Mouse (Mus musculus): ENCODE results near the gene Tnks1bp1.

The Tnks1bp1 gene

DNA sequence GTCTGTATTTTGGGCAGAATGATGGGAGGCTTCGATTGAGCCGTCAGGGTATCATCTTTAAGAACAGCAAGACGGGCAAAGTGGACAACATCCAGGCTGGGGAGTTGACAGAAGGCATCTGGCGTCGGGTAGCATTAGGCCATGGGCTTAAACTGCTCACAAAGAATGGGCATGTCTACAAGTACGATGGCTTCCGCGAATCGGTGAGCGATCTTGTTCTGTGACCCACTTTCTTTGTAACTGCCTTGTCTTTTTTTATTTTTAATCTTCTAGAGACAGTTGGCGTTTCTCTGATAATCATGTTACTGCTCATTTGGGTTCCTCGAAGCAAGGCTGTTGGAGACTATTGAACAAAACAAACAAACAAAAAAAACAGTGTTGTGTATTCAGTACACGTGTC, 9.5 kb upstream of the Tnks1bp1 start:
- DNase-seq (ENCODE audit: low read depth, low spot score) = no peak

DNA sequence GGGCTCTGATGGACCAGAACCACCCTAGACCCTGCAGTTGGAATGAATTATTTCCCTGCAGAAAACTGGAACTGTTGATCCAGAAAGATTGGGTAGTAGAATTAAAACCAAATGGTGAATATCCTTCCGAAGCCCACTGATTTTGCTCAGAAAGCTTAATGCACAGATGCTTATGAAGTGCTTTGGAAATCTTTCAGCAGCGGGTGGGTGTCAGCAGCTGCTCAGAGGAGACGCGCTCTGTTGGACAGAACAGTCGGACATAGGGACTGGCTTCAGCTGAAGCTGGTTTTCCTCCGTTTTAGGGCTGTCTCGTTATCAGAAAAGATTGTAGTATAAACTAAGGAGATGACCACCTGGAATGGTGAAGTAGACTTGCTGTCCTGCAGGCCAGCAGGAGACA, 4.2 kb upstream of the Tnks1bp1 start:
- DNase-seq (ENCODE audit: low read depth, low spot score) = no peak

DNA sequence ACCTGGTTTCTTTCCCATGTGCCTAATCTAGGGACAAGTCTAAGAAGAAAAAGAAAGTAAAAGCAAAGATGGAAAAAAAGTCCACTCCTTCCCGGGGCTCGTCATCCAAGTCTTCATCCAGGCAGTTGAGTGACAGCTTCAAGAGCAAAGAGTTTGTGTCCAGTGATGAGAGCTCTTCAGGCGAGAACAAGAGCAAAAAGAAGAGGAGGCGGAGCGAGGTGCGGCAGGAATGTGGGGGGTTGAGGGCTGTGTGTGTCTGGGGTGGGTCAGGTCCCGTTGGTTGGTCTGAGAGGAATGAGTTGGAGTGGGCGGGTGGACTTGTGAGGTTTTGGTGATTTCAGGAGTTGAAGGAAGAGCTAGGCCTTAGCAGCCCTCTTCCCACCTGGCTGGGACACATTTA, 1.6 kb upstream of the Tnks1bp1 start:
- peak; percentile 63 for DNase-seq (ENCODE audit: low read depth, low spot score)

DNA sequence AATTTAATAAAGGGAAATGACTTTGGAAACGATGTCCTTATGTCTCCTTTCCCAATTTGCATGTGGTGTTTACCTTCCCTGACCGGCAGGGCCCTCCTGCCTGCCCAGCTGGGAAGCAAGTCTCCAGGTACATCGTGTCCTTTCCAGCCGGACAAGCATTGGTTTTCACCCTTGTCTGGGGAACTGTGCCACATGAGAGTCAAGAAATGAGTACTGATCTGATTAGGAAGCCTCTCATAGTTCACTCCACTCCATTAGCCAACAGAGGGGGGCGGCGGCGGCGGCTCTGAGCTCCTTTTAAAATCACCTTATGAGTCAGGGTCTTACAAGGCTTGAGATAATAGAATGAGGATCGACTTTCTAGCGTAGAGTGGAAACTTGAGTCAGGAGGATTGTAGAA, 741 bp upstream of the Tnks1bp1 start:
- DNase-seq (ENCODE audit: low read depth, low spot score) = no peak

GRCm38 (mm10) chr2:85048168-85048751, 438 bp downstream of the Tnks1bp1 start:
- peak; percentile 53 for DNase-seq (ENCODE audit: low read depth, low spot score)

DNA sequence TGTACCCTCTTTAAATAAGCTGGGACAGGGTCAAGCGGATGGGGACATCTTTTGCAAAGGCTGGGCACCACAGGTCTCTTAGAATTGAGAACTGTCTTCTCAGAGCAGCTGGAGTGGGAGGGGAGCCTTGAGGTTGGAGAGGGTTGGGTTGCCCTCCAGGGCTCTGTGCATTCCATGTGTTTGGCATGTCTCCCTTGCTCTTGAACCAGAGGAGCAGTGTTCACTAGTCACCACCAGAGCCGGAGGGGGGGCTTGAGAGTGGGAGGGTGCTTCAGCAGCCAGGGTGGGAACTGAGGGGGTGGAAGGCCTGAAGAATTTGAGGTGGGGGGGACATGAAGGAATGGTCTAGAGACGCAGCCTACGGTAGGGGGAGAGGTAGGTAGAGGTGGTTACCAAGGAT, 1.5 kb downstream of the Tnks1bp1 start:
- DNase-seq (ENCODE audit: low read depth, low spot score) = no peak

- DNase-seq (ENCODE audit: low read depth, low spot score) = peak; percentile 78
These were observed 2.3 kb downstream of the Tnks1bp1 start for GRCm38 (mm10) chr2:85050001-85050634.

DNA sequence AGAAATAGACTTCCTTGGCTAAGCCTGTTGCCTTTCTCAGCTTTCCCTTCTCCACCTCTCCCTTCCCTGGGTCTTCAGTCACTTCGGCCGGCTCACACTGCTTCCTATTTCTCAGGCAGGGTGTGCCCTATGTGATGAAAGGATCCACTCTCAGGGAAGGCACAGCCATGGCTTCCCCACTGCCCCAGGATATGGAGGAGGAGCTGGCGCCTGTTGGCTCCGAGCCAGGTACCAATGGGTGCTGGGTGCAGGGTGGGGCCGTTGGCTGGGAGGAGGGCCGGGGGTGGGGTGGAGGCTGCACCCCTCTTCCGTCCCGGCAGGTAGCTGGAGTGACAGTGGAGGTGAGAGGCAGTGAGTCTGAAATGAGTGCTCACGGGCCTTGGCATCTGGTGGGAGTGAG, 2.9 kb downstream of the Tnks1bp1 start:
- DNase-seq (ENCODE audit: low read depth, low spot score) = no peak

DNA sequence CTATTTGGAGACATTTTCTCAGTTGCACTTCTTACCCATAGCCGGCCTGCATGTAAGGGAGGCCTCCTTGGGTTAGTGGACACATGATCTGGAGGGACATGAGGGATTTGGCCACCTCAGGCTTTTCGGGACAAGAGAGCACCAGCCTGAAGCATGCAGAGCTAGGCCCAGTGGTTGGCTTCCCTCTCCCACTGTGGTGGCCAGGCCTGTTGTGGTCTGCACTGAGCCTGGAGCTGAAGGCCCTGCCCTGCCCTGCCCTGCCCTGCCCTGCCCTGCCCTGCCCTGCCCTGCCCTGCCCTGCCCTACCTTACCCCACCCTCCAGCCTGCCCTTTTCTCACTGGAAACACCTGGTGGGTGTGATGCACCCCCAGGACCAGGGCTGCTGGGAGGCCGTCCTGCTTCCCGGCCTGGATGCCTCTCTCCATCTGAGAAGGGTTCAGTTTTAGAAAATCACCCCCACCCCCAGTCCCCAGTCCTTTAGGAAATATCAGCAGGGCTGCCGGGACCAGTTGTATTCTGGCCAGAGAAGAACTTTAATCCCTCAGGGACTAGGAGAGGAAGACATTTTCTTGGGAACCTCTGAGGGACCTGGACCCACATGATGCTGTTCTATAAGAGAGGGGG, 5.5 kb downstream of the Tnks1bp1 start:
- DNase-seq (ENCODE audit: low read depth, low spot score) = no peak

GRCm38 (mm10) chr2:85056711-85057110, 8.9 kb downstream of the Tnks1bp1 start:
- no peak for DNase-seq (ENCODE audit: low read depth, low spot score)

DNA sequence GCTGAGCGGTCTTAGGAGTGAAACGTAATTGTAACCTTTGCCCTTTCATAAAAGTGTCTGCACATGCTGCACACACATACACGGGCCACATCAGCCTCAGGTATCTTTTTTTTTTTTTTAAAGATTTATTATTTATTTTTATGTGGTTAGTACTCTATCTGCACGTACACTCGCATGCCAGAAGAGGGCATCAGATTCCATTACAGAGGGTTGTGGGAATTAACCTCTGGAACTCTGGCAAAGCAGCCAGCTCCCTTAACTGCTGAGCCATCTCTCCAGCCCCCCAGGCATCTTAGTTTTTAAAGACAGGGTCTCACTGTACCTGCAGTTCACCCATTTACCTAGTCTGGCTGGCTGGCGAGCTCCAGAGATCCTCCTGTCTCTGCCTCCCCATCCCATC, 11.9 kb downstream of the Tnks1bp1 start:
- peak; percentile 47 for DNase-seq (ENCODE audit: low read depth, low spot score)

GRCm38 (mm10) chr2:85060591-85061060, 12.8 kb downstream of the Tnks1bp1 start:
- peak; percentile 86 for DNase-seq (ENCODE audit: low read depth, low spot score)

DNA sequence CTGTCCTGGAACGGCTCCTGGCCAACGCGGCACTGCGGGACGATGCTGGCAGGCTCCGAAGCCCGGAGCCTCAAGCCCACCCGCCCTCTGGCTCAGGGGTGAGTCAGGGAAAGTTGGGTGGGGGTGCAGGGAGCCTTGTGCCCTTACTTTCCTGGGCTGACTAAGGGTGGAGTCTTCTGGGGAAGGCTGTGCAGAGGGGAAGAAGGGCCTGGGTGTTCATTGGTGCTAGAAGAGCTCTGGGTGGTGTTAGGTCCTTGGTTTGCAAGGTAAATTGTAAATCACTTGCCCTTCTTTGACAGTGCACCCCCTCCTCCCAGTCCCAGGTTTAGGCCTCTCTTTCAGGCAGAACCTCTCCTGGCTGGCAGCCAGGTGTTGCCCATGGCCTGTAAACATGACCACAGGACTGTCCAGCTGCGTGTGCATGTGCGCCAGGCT, 13.3 kb downstream of the Tnks1bp1 start:
- DNase-seq (ENCODE audit: low read depth, low spot score) = no peak

DNA sequence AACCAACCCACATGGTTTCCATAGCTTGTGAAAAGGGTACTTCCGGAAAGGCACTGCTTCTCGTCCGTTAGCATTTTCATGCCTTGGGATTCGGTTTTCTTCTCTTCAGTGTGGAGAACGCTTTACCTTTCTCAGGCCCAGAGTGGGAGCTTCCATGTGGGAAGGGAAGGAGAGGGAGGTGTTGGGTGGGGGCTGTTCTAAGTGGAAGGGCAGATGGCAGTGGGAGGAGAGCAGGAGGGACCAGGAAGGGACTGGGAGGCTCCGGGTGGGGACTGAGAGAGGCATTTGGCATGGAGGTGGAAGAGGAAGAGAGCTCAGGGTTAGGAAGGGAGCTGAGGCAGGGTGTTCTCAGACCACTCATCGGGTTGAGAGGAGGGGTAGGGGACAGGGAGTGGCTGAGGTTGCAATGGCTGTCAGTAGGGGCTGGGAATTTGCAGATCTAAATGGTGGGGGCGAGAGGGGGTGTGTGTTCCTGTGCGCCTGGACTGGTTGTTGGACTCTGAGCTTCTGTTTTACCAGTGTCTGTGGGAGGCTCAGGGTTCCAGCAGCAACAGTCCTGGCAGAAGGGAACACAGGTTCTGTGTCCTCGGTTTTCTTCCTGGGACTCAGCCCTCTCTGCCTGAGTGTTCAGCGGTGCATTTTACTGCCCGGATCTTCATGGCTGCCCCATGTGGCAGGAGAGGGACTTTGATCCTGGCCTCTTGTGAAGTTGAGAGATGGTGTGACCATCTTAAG, 17.5 kb downstream of the Tnks1bp1 start:
- DNase-seq (ENCODE audit: low read depth, low spot score) = no peak

DNA sequence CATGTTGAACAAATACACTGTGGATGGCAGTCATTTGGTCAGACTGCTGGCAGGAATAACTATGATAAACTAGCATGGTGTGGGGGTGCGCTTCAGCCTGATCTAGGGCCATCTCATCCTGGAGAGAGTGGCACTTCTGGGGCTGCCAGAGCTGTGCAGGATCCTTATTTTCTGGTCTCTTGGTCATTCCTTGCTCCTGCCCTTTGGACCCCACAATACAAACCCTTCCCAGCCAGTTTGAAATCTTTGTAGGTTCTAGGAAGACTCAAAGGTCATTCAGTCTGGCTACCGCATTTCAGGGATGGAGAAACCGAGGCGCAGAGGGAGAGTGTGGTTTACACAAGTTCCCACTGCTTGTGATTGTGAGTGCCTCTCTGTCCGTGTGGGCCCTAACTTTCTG, 19.1 kb downstream of the Tnks1bp1 start:
- no peak for DNase-seq (ENCODE audit: low read depth, low spot score)

DNA sequence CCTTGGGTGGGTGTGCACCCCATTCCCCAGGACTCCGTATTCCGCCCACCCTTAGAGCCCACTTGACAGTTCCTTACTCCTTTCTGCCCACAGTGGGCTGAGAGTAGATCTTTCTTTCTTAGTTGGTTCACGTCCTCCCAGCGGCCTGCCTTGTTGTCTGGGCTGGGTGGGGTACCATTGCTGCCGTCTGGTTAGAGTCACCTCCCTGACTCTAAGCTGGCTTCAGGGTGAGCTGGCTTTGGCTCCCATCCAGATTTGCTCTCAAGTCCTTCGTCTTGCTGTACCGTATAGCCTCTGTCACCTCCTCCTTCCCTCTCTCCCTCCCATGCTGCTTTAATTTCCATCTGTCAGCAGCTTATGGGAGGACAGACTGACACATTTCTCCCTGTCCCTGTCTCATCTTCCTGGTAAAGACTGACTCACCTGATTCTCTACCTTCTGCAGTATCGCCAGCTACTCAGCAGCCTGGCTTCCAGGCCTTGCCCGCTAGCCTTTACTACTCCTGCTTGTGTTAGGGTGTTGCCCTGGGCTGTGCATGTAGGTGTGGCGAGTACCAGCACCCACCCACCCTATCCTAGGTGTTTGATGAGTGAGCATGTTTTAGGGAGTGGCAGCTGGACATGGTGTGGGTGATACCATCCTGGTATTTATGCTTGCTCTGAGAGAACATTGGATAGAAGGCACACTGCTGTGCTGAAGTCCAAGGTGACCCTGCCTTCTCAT, 20.2 kb downstream of the Tnks1bp1 start:
- DNase-seq (ENCODE audit: low read depth, low spot score) = no peak

GRCm38 (mm10) chr2:85068626-85069025, 20.8 kb downstream of the Tnks1bp1 start:
- no peak for DNase-seq (ENCODE audit: low read depth, low spot score)

DNA sequence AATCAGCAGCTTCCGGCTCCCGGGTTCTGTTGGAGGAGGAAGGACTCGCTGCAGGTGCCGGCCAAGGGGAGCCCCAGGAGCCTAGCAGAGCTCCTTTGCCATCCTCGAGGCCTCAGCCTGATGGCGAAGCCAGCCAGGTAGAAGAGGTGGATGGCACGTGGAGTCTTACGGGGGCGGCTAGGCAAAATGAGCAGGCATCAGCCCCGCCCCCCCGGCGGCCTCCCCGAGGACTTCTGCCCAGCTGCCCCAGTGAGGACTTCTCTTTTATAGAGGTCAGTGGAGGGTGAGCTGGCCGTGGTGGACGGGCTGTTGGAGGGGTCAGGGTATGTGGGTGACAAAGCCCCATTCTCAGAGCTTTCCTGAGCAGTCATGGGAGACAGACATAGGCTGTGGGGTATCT, 22.3 kb downstream of the Tnks1bp1 start:
- no peak for DNase-seq (ENCODE audit: low read depth, low spot score)

DNA sequence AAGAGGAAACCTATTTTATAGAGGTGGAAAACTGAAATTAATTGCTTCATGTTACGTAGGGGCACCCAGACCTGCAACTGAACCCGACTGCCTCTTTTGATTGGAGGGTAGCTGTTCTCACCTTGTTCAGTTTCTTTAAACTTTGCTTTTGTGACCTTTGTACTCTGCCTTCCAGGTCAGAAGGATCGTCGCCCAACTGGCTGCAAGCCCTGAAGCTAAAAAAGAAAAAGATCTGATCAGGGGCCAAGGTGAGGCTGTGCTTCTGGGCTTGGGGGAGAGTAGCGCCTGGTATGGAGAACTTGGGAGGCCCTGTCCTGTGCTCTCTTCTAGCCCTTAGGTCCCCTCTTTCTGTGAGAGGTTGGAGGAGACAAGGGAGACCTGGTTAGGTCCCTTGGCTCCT, 24.1 kb downstream of the Tnks1bp1 start:
- no peak for DNase-seq (ENCODE audit: low read depth, low spot score)

GRCm38 (mm10) chr2:85073751-85074150, 25.9 kb downstream of the Tnks1bp1 start:
- DNase-seq (ENCODE audit: low read depth, low spot score) = no peak

DNA sequence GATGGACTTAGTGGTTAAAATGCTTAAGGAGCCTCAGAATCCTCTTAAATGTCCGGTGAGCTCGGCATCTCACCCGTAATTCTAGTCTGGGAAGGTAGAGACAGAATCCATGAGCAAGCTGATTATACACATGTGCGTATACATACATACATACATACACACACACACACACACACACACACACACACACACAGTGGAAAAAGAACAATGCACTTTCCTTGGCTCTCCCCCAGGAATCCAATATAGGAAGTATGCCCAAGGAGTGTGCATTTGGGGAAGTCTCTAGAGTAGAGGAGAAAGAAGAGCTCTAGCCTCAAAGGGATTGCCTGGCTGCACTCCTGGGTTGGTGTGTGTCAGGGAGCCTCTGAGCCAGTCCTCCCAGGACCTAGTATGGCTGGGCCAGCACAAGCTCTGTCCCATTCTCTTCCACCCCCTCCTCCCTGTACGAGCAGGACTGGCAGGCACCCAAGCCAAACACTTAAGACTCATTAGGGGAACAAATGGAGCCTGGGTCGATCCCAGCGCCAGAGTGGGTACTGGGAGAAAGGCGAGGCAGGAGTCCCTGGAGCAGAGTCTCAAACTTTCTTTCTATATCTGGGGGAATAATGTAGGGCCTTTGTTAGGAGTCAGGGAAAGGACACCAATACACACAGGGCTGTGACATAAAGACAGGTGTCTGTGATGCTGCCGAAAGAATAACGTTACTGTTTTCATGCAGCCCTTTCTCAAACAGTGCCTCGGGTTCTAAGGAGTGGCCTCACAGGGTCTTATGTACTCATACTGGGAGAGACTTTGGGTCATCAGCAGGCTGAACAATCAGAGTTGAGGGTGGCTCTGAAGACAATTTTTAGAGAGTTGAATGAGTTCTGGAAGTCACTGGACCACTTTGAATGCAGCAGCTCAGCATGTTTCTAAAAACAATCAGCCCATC, 41.2 kb downstream of the Tnks1bp1 start:
- DNase-seq (ENCODE audit: low read depth, low spot score) = peak; percentile 29
